Mouse (Mus musculus) midbrain, embryonic 16.5 days (tissue): ENCODE measurements around the gene Rbms1. TPM values are rescaled to one million over a fixed set of nuclear protein-coding genes. Genes with fewer than 3 reads are reported as not detected.

Experiments
- ATAC-seq: fragments of 200-750 bp; cut with Nextera tagmentation; 2 replicates; pipeline ENCODE4 v1.8.0; 2017; ENCODE audit warnings: moderate TSS enrichment
- H3K27ac ChIP-seq: fragments of 300-500 bp; sonication (generic); 2 replicates; pipeline ENCODE4 v1.5.1; 2014; ENCODE audit warnings: mild to moderate bottlenecking, low read length, mixed read lengths
- H3K27me3 ChIP-seq: fragments of 300-500 bp; sonication (generic); 2 replicates; pipeline ENCODE4 v1.6.1; 2014; ENCODE audit warnings: low read depth, low read length, mixed read lengths; ENCODE audit not compliant: control insufficient read depth, insufficient read depth
- H3K36me3 ChIP-seq: fragments of 300-500 bp; sonication (generic); 2 replicates; pipeline ENCODE4 v1.6.1; 2014; ENCODE audit warnings: mild to moderate bottlenecking, low read length, moderate library complexity, mixed read lengths; ENCODE audit not compliant: control insufficient read depth, insufficient read depth
- H3K4me1 ChIP-seq: fragments of 300-500 bp; sonication (generic); 2 replicates; pipeline ENCODE4 v1.6.1; 2014; ENCODE audit warnings: mild to moderate bottlenecking, low read length, mixed read lengths; ENCODE audit not compliant: control insufficient read depth, insufficient read depth
- H3K4me2 ChIP-seq: fragments of 300-500 bp; sonication (generic); 2 replicates; pipeline ENCODE4 v1.6.1; 2014; ENCODE audit warnings: mild to moderate bottlenecking, low read length, mixed read lengths
- H3K4me3 ChIP-seq: fragments of 300-500 bp; sonication (generic); 2 replicates; pipeline ENCODE4 v1.5.1; 2014; ENCODE audit warnings: low read depth, mild to moderate bottlenecking, low read length, moderate library complexity, mixed read lengths
- H3K9ac ChIP-seq: fragments of 300-500 bp; sonication (generic); 2 replicates; pipeline ENCODE4 v1.6.1; 2014; ENCODE audit warnings: low read depth, low read length, mixed read lengths
- H3K9me3 ChIP-seq: fragments of 300-500 bp; sonication (generic); replicated peaks from 2 replicates; pipeline ENCODE4 v1.6.1; 2014; ENCODE audit warnings: mild to moderate bottlenecking, low read length, mixed read lengths; ENCODE audit not compliant: control insufficient read depth, poor library complexity, severe bottlenecking
- WGBS: fragments of 180-500 bp; shearing (Covaris S2); extraction: QIAGEN DNeasy Blood & Tissue Kit; methylation state at CpG from one replicate; pipeline ENCODE4 v1.1.7; 2014; 5-methylcytosine and 5-hydroxymethylcytosine counted together
- polyA plus RNA-seq: library from polyadenylated mRNA; unstranded; fragments of >200 nt; fragmentation: Nextera tagmentation; extraction: Ambion mirVana; gene quantifications from 2 replicates; pipeline ENCODE4 v1.2.1, GENCODE M21; 2015

The Rbms1 gene
- polyA plus RNA-seq, 1 experiment from 2014 or later = 43.7 TPM

DNA sequence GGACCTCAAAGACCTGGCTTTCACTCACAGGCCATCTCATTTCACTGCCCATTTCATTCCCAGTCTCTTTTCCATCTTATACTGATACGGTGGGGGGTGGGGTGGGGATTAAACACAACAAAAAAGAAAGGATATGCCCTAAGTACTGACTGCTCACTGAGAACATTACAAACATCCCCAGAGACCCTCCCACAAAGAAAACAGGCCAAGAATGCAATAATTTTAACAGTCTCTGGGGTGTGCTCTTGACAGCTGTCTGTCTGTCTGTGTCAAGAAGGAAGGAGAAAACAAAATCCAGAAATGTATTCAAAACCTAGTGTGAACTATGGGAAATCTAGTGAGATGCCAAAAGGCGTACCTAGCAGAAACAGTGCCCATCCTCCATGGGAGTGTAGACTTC is 86.1 kb downstream of the Rbms1 start:
- Histone ChIP-seq H3K9ac (no peak overlapping the region), H3K36me3 (no peaks in the 10 kb centered on the region), H3K4me2 (no peak overlapping the region), H3K9me3 (no peaks in the 10 kb centered on the region), H3K4me1 (peaks cover 11% of the 10 kb centered on the region), H3K27ac (no peak overlapping the region), H3K27me3 (peaks cover 11% of the 10 kb centered on the region; the same call in 1 of the 2 replicates), H3K4me3 (no peak overlapping the region)
- ATAC-seq = no peak
- WGBS = 43% methylated on average over 2 of the region's 2 CpGs

DNA sequence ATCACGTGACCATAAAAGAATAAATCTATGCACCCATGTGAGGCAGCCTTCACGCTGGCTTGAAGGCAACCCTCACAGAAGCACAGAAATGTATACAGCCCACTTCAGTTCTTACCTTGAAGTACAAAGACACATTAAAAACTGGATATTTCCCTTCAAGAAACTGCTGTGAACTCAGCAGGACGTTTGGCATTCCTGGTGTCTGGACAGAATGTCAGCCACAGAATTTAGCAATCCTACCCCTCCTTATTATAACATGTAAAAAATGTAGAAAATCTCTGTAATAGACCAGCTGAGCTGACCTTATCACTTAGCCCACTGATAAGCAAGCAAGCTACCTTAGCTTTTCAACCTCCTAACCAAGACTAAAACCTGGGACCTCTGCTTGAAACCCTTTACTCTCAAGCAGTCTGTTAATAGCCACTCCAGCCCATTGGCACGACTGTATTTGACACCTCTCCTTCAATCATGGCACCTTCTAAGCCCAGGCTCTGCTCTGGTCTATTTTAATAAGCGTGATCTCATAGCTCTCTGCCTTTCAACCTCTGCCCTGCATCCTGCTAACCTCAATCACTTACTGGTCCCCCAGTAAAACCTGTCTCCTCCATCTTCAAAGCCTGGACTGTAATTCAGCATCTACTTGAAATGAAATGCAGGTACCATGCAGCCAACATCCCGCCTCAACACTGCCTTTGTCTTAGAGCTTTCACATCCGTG is 90.7 kb downstream of the Rbms1 start:
- WGBS = 74% methylated on average over 7 of the region's 7 CpGs
- H3K9me3 ChIP-seq = no peaks in the 10 kb centered on the region
- no peak for ATAC-seq

DNA sequence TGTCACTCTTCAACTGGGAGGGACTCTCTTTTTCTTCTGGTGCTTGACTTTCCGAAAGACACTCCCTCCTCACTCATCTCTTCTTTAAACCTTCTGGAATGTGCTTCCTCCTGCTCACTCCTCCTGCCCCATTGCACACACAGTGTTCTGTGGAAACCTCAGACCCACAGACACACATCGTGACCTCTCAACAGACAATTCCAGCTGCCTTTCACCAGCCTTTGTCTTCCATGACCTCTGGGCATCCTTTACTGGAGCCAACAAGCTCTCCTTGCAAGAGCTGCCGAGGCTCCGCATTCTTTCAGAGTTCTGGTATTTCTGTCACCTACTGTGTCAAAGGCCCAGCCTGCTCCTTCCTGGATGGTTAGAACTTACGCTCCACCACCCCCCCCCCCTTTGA is 92.0 kb downstream of the Rbms1 start:
- Histone ChIP-seq H3K4me2 (no peak overlapping the region), H3K4me1 (peaks cover 2% of the 10 kb centered on the region; the same call in 1 of the 2 replicates), H3K36me3 (no peaks in the 10 kb centered on the region), H3K9me3 (no peaks in the 10 kb centered on the region), H3K4me3 (no peak overlapping the region), H3K9ac (no peak overlapping the region), H3K27ac (no peak overlapping the region), H3K27me3 (peaks cover 4% of the 10 kb centered on the region; the same call in 1 of the 2 replicates)
- 23% methylated on average over 5 of the region's 5 CpGs for WGBS
- no peak for ATAC-seq

More for the DNA sequence above, 90.7 kb downstream of the Rbms1 start:
- no peak overlapping the region for H3K27ac ChIP-seq
- H3K9ac ChIP-seq = no peak overlapping the region
- H3K4me2 ChIP-seq = no peak overlapping the region
- H3K36me3 ChIP-seq = no peaks in the 10 kb centered on the region
- peaks cover 4% of the 10 kb centered on the region; the same call in 1 of the 2 replicates for H3K4me1 ChIP-seq
- H3K27me3 ChIP-seq = peaks cover 7% of the 10 kb centered on the region; the same call in 1 of the 2 replicates
- H3K4me3 ChIP-seq = no peak overlapping the region

DNA sequence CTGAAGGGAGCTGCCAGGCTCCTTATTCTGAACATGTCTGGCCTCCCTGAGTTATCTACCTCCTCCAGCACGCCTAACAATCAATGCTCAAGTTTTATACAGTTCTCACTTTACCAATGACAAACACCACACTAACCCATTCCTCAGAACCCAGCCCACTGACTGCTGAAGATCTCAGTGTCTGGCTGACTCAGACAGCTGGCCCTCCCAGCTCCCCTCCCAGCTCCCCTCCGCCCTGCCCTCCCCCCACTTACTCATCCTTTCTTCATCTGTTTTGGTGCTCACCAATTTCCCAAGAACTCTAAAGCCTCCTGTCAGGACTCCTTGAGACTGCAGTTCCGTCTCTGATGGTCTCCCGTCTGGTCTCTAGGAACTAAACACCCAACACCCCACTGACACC is 92.5 kb downstream of the Rbms1 start:
- no peak overlapping the region for H3K27ac ChIP-seq
- no peaks in the 10 kb centered on the region for H3K4me1 ChIP-seq
- H3K36me3 ChIP-seq = no peaks in the 10 kb centered on the region
- no peak overlapping the region for H3K9ac ChIP-seq
- H3K4me2 ChIP-seq = no peak overlapping the region
- no peak for ATAC-seq
- WGBS = 32% methylated on average over 4 of the region's 4 CpGs
- H3K27me3 ChIP-seq = peaks cover 3% of the 10 kb centered on the region; the same call in 1 of the 2 replicates
- no peaks in the 10 kb centered on the region for H3K9me3 ChIP-seq
- no peak overlapping the region for H3K4me3 ChIP-seq

DNA sequence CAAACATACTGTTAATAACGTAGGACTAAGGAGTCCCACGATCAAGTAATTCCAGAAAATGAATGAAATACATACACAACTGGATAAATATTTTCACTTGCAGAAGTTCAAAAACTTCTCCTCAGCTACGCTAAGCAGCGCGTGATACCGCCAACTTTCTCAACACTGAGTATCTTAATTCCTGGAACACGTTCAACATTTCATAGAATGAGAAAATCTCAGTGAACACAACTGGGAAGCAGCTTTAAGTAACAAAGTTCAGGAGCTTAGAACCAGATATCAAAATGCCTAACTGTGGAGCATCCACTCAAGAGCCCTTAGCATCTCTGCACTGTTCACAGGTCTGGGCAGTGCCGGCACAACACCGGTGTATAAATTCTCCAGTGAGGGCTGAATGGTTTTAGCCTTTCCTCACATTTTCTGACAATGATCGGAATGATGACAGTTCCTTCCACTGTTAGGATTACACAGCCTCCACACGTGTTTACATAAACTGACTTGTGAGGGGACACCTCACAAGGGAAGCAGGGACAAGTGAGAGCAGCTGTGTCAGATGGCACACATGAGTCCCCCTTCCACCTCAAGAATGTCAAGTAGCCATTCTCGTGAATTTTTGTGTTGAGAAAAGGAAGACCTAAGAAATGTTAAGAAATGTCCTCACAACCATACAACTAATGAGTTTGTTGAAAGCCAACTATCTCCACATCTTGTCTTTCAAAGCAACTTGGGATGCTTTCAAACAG is 93.8 kb downstream of the Rbms1 start:
- Histone ChIP-seq H3K4me2 (no peak overlapping the region), H3K4me3 (no peak overlapping the region), H3K36me3 (no peaks in the 10 kb centered on the region), H3K27me3 (peaks cover 3% of the 10 kb centered on the region; the same call in 1 of the 2 replicates), H3K9me3 (no peaks in the 10 kb centered on the region), H3K9ac (no peak overlapping the region), H3K27ac (no peak overlapping the region), H3K4me1 (no peaks in the 10 kb centered on the region)
- WGBS = 87% methylated on average over 12 of the region's 12 CpGs
- no peak for ATAC-seq

DNA sequence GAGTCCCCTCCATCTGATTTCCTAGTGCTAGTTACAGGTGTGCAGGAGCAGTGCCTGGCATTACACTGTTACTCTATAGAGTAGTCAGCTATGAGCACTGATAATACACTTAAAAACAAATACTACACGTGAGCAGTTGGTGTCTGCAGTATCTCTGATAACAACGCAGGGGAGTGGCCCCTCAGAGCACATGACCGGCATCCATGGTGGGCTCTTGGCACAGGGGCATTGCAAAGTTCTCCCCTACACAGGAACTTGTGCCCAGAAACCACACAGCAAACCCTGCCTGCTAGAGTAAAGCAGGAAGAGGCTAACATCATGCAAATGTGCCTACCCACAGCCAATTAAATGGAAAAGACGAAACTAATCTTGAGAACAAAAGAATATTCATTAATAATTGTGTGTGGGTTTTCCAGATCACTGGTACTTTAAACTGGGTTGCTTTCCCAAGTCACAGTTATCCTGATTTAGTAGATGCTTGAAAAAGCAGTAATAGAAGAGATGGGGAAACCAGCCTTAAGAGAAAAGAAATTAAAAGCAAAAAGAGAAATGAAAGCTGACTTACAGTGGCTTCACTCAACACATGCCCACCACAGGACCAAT is 94.8 kb downstream of the Rbms1 start:
- H3K27ac ChIP-seq = no peak overlapping the region
- H3K36me3 ChIP-seq = no peaks in the 10 kb centered on the region
- no peaks in the 10 kb centered on the region for H3K9me3 ChIP-seq
- H3K4me2 ChIP-seq = no peak overlapping the region
- H3K4me1 ChIP-seq = no peaks in the 10 kb centered on the region
- H3K4me3 ChIP-seq = no peak overlapping the region
- WGBS = 82% methylated on average over 4 of the region's 4 CpGs
- no peak for ATAC-seq
- peaks cover 1% of the 10 kb centered on the region; the same call in 1 of the 2 replicates for H3K27me3 ChIP-seq
- H3K9ac ChIP-seq = no peak overlapping the region

DNA sequence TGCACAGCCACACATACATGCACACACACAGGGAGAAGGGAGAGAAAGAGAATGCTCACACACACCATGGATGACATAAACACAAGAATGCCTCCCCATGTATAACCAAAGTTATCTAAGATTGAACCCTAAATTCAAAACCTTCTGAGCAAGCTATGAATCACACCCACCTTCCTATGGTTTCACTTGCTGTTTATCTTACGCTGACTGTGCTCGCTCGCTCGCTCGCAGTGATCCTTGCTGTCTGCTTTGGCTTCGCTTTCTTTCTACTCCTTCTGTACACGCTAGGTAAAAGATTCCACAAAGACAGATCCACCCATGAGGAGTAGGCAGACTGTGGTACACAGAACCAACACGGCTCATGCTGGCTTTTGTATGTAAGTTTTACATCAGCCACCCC is 95.7 kb downstream of the Rbms1 start:
- Histone ChIP-seq H3K4me3 (no peak overlapping the region), H3K4me1 (no peaks in the 10 kb centered on the region), H3K27ac (no peak overlapping the region), H3K9ac (no peak overlapping the region), H3K9me3 (no peaks in the 10 kb centered on the region), H3K4me2 (no peak overlapping the region), H3K27me3 (no peaks in the 10 kb centered on the region), H3K36me3 (no peaks in the 10 kb centered on the region)
- no peak for ATAC-seq
- 96% methylated on average over 8 of the region's 8 CpGs for WGBS

DNA sequence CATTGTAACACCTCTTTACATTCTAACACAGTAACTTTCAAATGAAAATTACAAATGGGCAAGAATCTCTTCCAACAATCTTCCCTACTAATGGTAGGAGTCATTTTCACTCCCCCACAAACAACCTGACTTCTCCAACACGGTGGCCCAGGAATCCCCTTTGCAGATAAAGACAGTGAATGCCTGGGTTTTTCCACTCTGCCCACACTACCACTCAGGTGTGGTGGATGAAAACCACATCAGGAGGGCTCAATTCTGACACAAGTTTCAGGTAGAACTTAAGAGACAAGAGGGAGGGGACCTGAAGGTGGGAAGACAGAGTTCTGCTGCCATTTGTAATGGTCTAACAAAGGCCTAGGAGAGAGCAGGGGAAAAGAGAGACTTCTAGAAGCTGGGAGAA is 97.1 kb downstream of the Rbms1 start:
- H3K27me3 ChIP-seq = no peaks in the 10 kb centered on the region
- no peaks in the 10 kb centered on the region for H3K4me1 ChIP-seq
- H3K36me3 ChIP-seq = no peaks in the 10 kb centered on the region
- H3K9ac ChIP-seq = no peak overlapping the region
- H3K4me3 ChIP-seq = no peak overlapping the region
- H3K9me3 ChIP-seq = no peaks in the 10 kb centered on the region
- no peak for ATAC-seq
- no peak overlapping the region for H3K4me2 ChIP-seq
- WGBS = 85% methylated on average over 1 of the region's 1 CpGs
- no peak overlapping the region for H3K27ac ChIP-seq

DNA sequence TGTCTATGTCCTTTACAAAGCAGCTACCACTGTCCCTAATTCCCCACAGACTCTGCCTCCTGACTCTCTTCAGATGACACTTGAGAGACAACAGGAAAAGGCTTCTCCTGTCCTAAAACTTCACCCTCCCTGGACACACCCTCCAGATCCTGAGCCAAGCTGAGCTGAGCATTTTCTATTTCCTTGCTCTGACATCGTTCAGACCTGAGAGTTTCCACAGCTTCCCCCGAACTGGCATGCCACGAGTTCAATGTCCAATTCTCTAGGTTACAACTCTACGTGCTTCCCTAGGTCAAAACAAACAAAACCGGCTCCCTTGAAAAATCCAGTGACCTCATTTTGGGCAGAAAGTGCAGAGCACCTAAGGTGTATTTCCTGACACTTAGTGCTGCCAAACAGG is 98.0 kb downstream of the Rbms1 start:
- Histone ChIP-seq H3K4me1 (no peaks in the 10 kb centered on the region), H3K9me3 (no peaks in the 10 kb centered on the region), H3K27me3 (no peaks in the 10 kb centered on the region), H3K27ac (no peak overlapping the region), H3K9ac (no peak overlapping the region), H3K4me3 (no peak overlapping the region), H3K36me3 (no peaks in the 10 kb centered on the region), H3K4me2 (no peak overlapping the region)
- 79% methylated on average over 5 of the region's 5 CpGs for WGBS
- no peak for ATAC-seq
